Mouse (Mus musculus): ENCODE results near the gene Rarres2. TPM values are rescaled to one million over a fixed set of nuclear protein-coding genes. Genes with fewer than 3 reads are reported as not detected.
A peak's percentile ranks its signal among the peaks of the same experiment; 100 is the strongest.

The Rarres2 gene
- polyA plus RNA-seq, 1 experiment: 95.3 TPM

- 76% methylated on average over 3 of the region's 3 CpGs for WGBS
These were observed 9.4 kb upstream of the Rarres2 start for GRCm38 (mm10) chr6:48582037-48582436.

GRCm38 (mm10) chr6:48581257-48581656, 8.7 kb upstream of the Rarres2 start:
- 57% methylated on average over 3 of the region's 3 CpGs for WGBS
- DNase-seq (ENCODE audit: low read depth, low spot score): no peak

More at GRCm38 (mm10) chr6:48582037-48582436, 9.4 kb upstream of the Rarres2 start:
- DNase-seq (ENCODE audit: low read depth, low spot score): no peak

- 13% methylated on average over 5 of the region's 5 CpGs for WGBS
- DNase-seq (ENCODE audit: low read depth, low spot score): no peak
These were observed 6.6 kb upstream of the Rarres2 start for GRCm38 (mm10) chr6:48579215-48579648.

GRCm38 (mm10) chr6:48578736-48579135, 6.1 kb upstream of the Rarres2 start:
- WGBS: 47% methylated on average over 5 of the region's 5 CpGs

GRCm38 (mm10) chr6:48573981-48574380, 1.4 kb upstream of the Rarres2 start:
- DNase-seq (ENCODE audit: low read depth, low spot score): no peak
- 76% methylated on average over 3 of the region's 3 CpGs for WGBS

More at GRCm38 (mm10) chr6:48578736-48579135, 6.1 kb upstream of the Rarres2 start:
- no peak for DNase-seq (ENCODE audit: low read depth, low spot score)

GRCm38 (mm10) chr6:48573280-48573679, 691 bp upstream of the Rarres2 start:
- WGBS: 69% methylated on average over 10 of the region's 10 CpGs
- no peak for DNase-seq (ENCODE audit: low read depth, low spot score)

- 86% methylated on average over 5 of the region's 5 CpGs for WGBS
- DNase-seq (ENCODE audit: low read depth, low spot score): no peak
These were observed 575 bp downstream of the Rarres2 start for GRCm38 (mm10) chr6:48572014-48572413.

GRCm38 (mm10) chr6:48569065-48569807, 3.4 kb downstream of the Rarres2 start:
- 64% methylated on average over 8 of the region's 8 CpGs for WGBS
- no peak for DNase-seq (ENCODE audit: low read depth, low spot score)

- WGBS: 33% methylated on average over 21 of the region's 21 CpGs
- DNase-seq (ENCODE audit: low read depth, low spot score): no peak
These were observed 4.3 kb downstream of the Rarres2 start for GRCm38 (mm10) chr6:48568036-48568984.

GRCm38 (mm10) chr6:48566312-48566711, 6.3 kb downstream of the Rarres2 start:
- no peak for DNase-seq (ENCODE audit: low read depth, low spot score)
- 20% methylated on average over 5 of the region's 5 CpGs for WGBS

GRCm38 (mm10) chr6:48565693-48566310, 6.8 kb downstream of the Rarres2 start:
- WGBS: 72% methylated on average over 4 of the region's 4 CpGs
- DNase-seq (ENCODE audit: low read depth, low spot score): no peak

GRCm38 (mm10) chr6:48555956-48556355, 16.6 kb downstream of the Rarres2 start:
- no peak for DNase-seq (ENCODE audit: low read depth, low spot score)
- WGBS: 90% methylated on average over 3 of the region's 3 CpGs

GRCm38 (mm10) chr6:48555104-48555890, 17.3 kb downstream of the Rarres2 start:
- DNase-seq (ENCODE audit: low read depth, low spot score): no peak
- WGBS: 25% methylated on average over 14 of the region's 14 CpGs

GRCm38 (mm10) chr6:48554280-48555103, 18.1 kb downstream of the Rarres2 start, which contains the start of gene Lrrc61:
Lrrc61 (plus strand) TSS chr6:48554796.
- 1% methylated on average over 39 of the region's 39 CpGs for WGBS
- DNase-seq (ENCODE audit: low read depth, low spot score): peak; percentile 73

- 56% methylated on average over 4 of the region's 4 CpGs for WGBS
- no peak for DNase-seq (ENCODE audit: low read depth, low spot score)
These were observed 18.8 kb downstream of the Rarres2 start for GRCm38 (mm10) chr6:48553819-48554218.

GRCm38 (mm10) chr6:48552918-48553317, 19.7 kb downstream of the Rarres2 start:
- WGBS: 52% methylated on average over 4 of the region's 4 CpGs
- DNase-seq (ENCODE audit: low read depth, low spot score): no peak

GRCm38 (mm10) chr6:48548314-48548713, 24.3 kb downstream of the Rarres2 start:
- no peak for DNase-seq (ENCODE audit: low read depth, low spot score)
- 79% methylated on average over 6 of the region's 6 CpGs for WGBS

GRCm38 (mm10) chr6:48546858-48547257, 25.7 kb downstream of the Rarres2 start:
- 52% methylated on average over 4 of the region's 4 CpGs for WGBS

More at GRCm38 (mm10) chr6:48546858-48547257, 25.7 kb downstream of the Rarres2 start:
- DNase-seq (ENCODE audit: low read depth, low spot score): no peak
